In the genomic region with DNA sequence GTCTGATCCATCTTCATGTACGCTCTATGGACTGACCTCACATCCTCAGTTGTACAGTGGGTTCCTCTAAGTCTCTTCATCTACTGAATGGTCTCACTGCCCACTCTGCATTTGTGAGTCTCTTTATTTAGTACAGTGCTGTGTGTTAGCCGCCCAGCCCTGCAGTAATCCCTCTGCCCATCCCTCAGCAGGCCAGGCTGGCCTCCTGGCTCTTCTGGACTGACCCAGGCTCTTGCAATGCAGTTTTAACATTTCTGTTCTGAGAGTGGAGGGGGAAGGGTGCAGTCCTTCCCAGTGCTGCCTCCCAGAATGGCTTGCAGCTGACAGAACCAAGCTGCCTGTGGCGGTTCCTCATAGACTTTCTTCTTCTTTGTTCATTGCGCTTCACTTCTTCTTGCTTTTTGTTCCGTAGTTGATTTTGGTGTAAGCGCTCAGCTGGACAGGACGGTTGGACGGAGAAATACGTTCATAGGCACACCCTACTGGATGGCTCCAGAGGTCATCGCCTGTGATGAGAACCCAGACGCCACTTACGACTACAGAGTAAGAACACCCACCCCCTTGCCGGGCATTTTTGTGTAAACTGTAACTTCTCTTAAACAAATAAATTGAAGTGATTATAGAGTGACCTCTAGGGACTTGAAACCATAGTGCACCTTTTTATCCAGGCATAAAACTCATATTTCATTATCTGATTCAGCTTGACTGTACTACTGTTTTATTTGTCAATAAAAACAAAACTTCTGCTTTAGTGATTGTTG, we compare ENCODE assay signal across 10 mouse cellular contexts.
DNase-seq lines count a peak whose midpoint lies in the region; ATAC-seq lines count a peak whose summit lies in the region.
"Had no signal": no experiment of that assay in that cellular context is flagged by ENCODE, and none has a peak within 500 bp of the region (broad histone marks: within the 10 kb centered on the region; RNA-seq: fewer than 3 reads in every experiment).

No protein-coding gene starts in this region.

- H3K9ac ChIP-seq in forebrain, embryonic 14.5 days (ENCODE audit: low read length) = no peak overlapping the region
- no peak overlapping the region for H3K9ac ChIP-seq in neural tube, embryonic 14.5 days (replicated peaks; ENCODE audit: low read depth, low read length)

- H3K4me1 ChIP-seq in forebrain, embryonic 14.5 days (ENCODE audit: control insufficient read depth, insufficient read depth, low read length) = 0 out of 2 replicates have a peak, but pooled peaks cover 10% of the 10 kb centered on the region
- no peaks in the 10 kb centered on the region for H3K4me1 ChIP-seq in neural tube, embryonic 14.5 days (ENCODE audit: control insufficient read depth, insufficient read depth, low read length)

- 71% methylated on average over 13 of the region's 13 CpGs for WGBS in forebrain, embryonic 14.5 days
- 70% methylated on average over 13 of the region's 13 CpGs for WGBS in neural tube, embryonic 14.5 days

- no peak overlapping the region for H3K4me3 ChIP-seq in forebrain, embryonic 14.5 days (ENCODE audit: low read depth, low read length)
- H3K4me3 ChIP-seq in neural tube, embryonic 14.5 days (ENCODE audit: low read depth, low read length) = no peak overlapping the region

- H3K27ac ChIP-seq in forebrain, embryonic 14.5 days (ENCODE audit: low read depth, low read length) = peak overlapping the region; percentile 33; the same call in 1 of the 2 replicates
- no peak overlapping the region for H3K27ac ChIP-seq in neural tube, embryonic 14.5 days (ENCODE audit: low read depth, low read length)

- peak; percentile 45 for DNase-seq in cerebellum, adult 9-10 months
- no peak for DNase-seq in cerebellum, postnatal 14 days
- DNase-seq in left cerebral cortex, postnatal 4 days = peak; percentile 17
- no peak for DNase-seq in left cerebral cortex, postnatal 14 days (ENCODE audit: low spot score in 2 of 2)
- peak; percentile 46 for DNase-seq in forebrain, embryonic 14.5 days (ENCODE audit: low spot score)
- no peak for DNase-seq in urinary bladder, postnatal 10 days (ENCODE audit: low spot score)
- no peak for DNase-seq in gastrocnemius, postnatal 36 days
- DNase-seq: adrenal gland, postnatal 10 days; right cerebral cortex, postnatal 25 days had no signal

- peaks cover 88% of the 10 kb centered on the region for H3K36me3 ChIP-seq in forebrain, embryonic 14.5 days (ENCODE audit: control insufficient read depth, insufficient read depth, low read length)
- peaks cover 41% of the 10 kb centered on the region for H3K36me3 ChIP-seq in neural tube, embryonic 14.5 days (ENCODE audit: control insufficient read depth, insufficient read depth, low read length)

- no peaks in the 10 kb centered on the region for H3K27me3 ChIP-seq in forebrain, embryonic 14.5 days (replicated peaks; ENCODE audit: control insufficient read depth, insufficient read depth, low read length)
- no peaks in the 10 kb centered on the region for H3K27me3 ChIP-seq in neural tube, embryonic 14.5 days (ENCODE audit: control insufficient read depth, insufficient read depth, low read length)

- H3K4me2 ChIP-seq in forebrain, embryonic 14.5 days (ENCODE audit: low read length) = no peak overlapping the region
- no peak overlapping the region for H3K4me2 ChIP-seq in neural tube, embryonic 14.5 days (ENCODE audit: low read depth, low read length)

- intact Hi-C loops in left cerebral cortex, postnatal 4 days (cut with DNase I) = loop anchor here (5.0 kb wide), 2 partner anchors 71 to 221 kb away; no protein-coding TSS in a partner anchor
- intact Hi-C loops in left cerebral cortex, postnatal 14 days (cut with DNase I) = loop anchor here (5.0 kb wide), 1 partner anchor 81 kb away; the partner anchor contains the start of gene Map4k4
- intact Hi-C loops in gastrocnemius, postnatal 36 days (cut with DNase I) = loop anchor here (5.0 to 10.0 kb wide), 2 partner anchors 221 to 368 kb away; no protein-coding TSS in a partner anchor

- ATAC-seq in forebrain, embryonic 14.5 days = no peak; the same call in 1 of the 2 replicates
- ATAC-seq in neural tube, embryonic 14.5 days (ENCODE audit: low read depth) = peak; percentile 18; the same call in 1 of the 2 replicates

- H3K9me3 ChIP-seq in forebrain, embryonic 14.5 days (replicated peaks; ENCODE audit: control insufficient read depth, low read length) = no peaks in the 10 kb centered on the region
- no peaks in the 10 kb centered on the region for H3K9me3 ChIP-seq in neural tube, embryonic 14.5 days (ENCODE audit: control insufficient read depth, low read length)

Comparison
In these comparisons a context has a peak if more than half of its experiments do, and no peak if none do; other contexts are left out.
1. DNase-seq: peak in cerebellum, adult 9-10 months (single experiment), left cerebral cortex, postnatal 4 days (single experiment) and forebrain, embryonic 14.5 days (single experiment); none in cerebellum, postnatal 14 days (0 of 2), left cerebral cortex, postnatal 14 days (0 of 2), urinary bladder, postnatal 10 days (single experiment) and gastrocnemius, postnatal 36 days (0 of 2).